Mouse (Mus musculus) bone marrow macrophage, adult 2 months (primary cell): Measurements from ENCODE around the gene Taf6l. TPM values are rescaled to one million over a fixed set of nuclear protein-coding genes. Genes with fewer than 3 reads are reported as not detected.

Source experiments
- H3K27ac ChIP-seq: 2 replicates; pipeline ENCODE4 v1.5.1; 2012; ENCODE audit warnings: low read depth, low read length; ENCODE audit not compliant: insufficient read depth
- H3K4me1 ChIP-seq: 2 replicates; pipeline ENCODE4 v1.6.1; 2012; ENCODE audit warnings: low read length; ENCODE audit not compliant: control insufficient read depth, insufficient read depth
- H3K4me3 ChIP-seq: 2 replicates; pipeline ENCODE4 v1.5.1; 2012; ENCODE audit warnings: mild to moderate bottlenecking, low read length, moderate library complexity; ENCODE audit not compliant: insufficient read depth
- CTCF ChIP-seq: IDR thresholded peaks from 2 replicates; pipeline ENCODE4 v1.5.1; 2012; ENCODE audit warnings: low read depth, mild to moderate bottlenecking, low read length, moderate library complexity
- POLR2A ChIP-seq: IDR thresholded peaks from 2 replicates; pipeline ENCODE4 v1.6.1; 2012; ENCODE audit warnings: mild to moderate bottlenecking, low read depth, low read length, borderline replicate concordance
- polyA plus RNA-seq: library from polyadenylated mRNA; stranded (reverse); fragments of >200 nt; gene quantifications from 2 replicates; pipeline ENCODE4 v1.2.4, GENCODE M21; 2012; ENCODE audit not compliant: missing spikeins, insufficient read depth, insufficient read length

The Taf6l gene
- polyA plus RNA-seq, 1 experiment = 18.1 TPM

DNA sequence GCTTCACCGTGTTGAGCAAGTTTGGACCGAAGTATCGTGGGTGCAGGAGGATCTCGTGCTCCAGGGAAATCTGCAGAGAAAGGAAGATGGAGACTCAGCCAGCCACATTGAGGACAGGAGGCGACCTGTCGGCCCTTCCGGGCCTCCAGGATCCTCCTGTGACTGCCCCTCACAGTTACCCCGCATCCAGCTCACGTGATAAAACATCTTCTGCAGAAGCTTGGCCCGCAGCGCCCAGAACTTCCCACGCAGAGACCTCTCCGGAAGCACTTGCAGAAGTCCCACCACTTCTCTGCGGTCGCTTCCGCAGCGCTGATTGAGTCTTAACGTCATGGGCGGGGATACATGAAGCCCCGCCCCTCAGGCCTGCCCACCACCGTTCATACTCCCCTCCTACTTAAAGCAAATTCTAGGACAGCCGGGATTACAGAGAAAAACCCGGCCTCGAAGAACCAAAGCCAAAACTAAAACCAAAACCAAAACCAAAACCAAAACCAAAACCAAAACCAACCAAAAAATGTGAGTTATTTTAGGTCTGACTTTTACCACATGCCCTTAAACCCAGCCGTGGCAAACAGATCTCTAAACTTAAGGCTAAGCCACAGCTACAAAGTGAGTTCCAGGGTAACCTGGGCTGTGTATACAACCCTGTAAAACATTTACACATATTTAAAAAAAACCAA, 12.2 kb upstream of the Taf6l start, which contains the start of gene Polr2g:
Gene Polr2g, minus strand, starts transcription at position 314 of the 683 bp plus-strand sequence.
- peaks cover 16% of the 10 kb centered on the region for H3K4me1 ChIP-seq
- H3K27ac ChIP-seq = peak within 1 kb of the TSS; percentile 63
- TF ChIP-seq CTCF (no peak), POLR2A (peak; percentile 35; the same call in 1 of the 2 replicates)
- H3K4me3 ChIP-seq = peak within 1 kb of the TSS; percentile 90

DNA sequence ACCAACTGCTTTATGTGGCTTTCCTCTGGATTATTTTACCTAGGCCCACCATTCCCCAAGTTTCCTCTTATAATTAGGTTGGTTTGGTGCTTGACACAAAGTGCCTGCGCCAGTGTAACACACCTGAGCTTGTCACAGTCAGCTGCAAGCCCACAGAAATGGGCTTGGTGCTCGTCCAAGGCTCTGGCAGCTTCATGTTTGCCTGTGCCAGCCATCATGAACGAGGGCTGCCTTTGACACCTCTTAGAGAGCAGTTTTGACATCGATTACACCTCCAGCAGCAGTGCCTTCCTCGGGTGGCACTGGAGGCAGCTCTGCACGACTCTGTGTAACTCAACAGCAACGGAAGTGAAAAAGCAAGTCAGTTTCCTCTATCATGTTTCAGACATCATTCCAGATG, 4.0 kb upstream of the Taf6l start:
- Histone ChIP-seq H3K4me3 (no peak overlapping the region), H3K27ac (no peak overlapping the region), H3K4me1 (peaks cover 3% of the 10 kb centered on the region)
- TF ChIP-seq CTCF (no peak), POLR2A (no peak)

DNA sequence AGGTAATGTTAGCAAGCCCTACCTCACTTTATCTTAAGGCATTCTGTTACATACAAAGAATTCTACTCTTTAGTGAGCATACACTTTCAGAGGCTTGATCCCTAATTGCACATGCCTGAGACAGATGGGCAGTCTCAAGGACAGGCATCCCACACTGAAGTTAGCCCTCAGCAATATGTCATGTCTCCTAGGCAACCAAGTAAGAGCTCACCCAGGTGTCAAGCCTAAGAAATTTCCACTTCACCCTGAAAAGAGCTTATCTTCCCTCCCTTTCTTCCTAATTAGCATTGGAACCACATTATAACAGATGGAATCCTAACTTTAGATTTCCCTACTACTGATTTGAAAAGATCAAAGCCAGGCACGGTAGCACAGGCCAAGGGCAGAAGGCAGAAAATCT, 3.0 kb upstream of the Taf6l start:
- Histone ChIP-seq H3K27ac (no peak overlapping the region), H3K4me3 (no peak overlapping the region), H3K4me1 (peaks cover 5% of the 10 kb centered on the region)
- TF ChIP-seq CTCF (no peak), POLR2A (no peak)

DNA sequence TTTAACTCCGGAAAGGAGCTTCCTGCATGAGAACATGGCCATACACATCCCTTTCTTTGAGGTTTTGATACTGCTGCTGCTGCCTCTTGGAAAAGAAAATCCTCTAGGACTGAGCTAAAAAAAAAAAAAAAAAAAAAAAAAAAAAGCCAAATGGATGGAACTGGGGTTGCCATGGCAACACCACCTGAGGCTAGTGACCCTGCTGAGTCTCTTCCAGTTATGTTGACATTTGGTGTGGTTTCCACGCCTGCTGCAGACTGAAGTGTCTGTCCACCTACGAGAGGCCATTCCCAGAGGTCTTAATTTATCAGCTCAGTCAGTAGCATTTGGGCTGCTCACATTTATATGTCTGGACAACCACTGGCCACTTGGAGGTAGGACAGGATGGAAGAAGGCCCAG, 2.3 kb upstream of the Taf6l start:
- TF ChIP-seq POLR2A (no peak), CTCF (no peak)
- H3K4me3 ChIP-seq = no peak overlapping the region
- peaks cover 5% of the 10 kb centered on the region for H3K4me1 ChIP-seq
- H3K27ac ChIP-seq = no peak overlapping the region

DNA sequence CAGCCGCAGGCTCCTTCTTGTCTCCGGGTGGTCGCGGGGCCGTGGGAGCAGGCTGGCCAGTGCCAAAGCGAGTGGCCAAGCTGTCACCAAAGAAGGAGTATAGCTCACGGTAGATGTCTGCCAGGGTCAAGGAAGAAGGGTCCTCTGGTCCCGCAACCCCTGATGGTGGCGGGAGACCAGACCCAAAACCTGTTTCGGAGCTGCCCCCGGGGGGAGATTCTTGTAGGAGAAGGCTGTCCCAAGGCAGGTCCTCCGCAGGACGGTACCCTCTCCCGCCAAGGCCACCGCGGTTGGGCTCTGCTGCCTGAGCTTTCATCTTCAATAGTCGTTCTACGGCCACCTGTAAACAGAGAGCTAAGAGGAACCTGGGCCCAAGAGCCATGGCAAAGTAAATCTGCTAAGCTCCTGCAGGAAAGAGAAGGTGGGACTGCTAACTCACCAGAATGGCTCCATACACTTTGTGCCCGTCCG, 11.2 kb downstream of the Taf6l start:
- Histone ChIP-seq H3K4me3 (peak overlapping the region; percentile 86), H3K4me1 (peaks cover 21% of the 10 kb centered on the region), H3K27ac (peak overlapping the region; percentile 83)
- TF ChIP-seq CTCF (no peak), POLR2A (no peak)

DNA sequence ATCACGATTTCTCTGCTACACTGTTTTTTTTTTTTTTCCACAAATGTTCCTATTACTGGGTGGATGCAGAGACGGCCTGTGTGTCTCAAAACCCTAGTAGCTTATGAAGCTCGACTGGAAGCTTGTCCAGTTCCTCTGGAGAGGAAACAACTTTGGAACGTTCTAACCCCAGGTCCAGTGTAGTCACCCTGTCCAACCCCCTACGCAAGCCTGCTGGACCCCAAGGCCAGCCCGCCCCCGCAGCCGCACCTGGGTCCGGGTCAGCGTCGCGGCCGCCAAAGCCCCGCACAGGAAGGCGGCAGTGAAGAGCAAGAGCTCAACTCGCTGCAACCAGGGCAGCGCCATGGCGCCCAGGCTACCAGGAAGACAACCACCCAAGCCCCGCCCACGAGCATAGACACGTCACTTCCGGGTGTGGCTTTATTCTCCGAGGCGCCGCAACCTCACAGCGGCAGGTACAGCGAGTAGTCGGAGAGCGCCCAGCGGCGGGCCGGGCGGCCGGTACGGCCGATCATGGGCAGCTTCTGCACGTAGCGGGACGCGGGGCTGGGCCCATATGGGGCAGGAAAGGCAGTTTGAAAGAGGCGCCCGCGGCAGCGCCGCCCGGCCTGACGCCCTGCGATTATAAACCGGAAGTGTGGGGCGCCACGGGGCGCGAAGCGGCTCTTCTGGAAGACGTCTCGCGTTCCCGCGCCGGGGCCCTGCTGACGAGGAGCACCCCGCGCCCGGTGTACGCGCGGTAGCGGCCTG, 12.0 kb downstream of the Taf6l start, which contains the start of gene Tmem179b:
Gene Tmem179b, minus strand, starts transcription at position 382 of the 750 bp plus-strand sequence.
- TF ChIP-seq CTCF = no peak
- TF ChIP-seq POLR2A = peak; percentile 86; the same call in 1 of the 2 replicates
- Histone ChIP-seq H3K4me3 (peak within 1 kb of the TSS; percentile 86), H3K4me1 (peaks cover 21% of the 10 kb centered on the region), H3K27ac (peak within 1 kb of the TSS; percentile 83)

DNA sequence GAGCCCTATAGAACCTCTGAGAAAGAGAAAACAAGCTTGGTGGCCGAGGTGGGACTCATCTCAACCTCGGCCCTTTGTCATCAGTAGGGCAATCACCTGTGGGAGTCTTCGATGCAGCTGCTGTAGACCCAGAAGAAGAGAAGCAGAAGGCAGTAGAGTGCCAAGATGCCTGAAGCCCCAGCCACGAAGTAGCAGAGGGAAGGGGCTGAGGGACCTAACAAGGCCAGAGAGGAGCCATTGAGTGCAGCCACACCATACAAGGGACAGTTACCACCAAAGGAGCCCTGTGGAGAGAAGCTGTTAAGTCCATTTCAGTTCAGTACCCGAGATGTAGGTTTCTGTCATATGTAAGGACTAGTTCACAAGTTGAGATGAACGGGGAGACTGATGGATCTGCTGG, 12.8 kb downstream of the Taf6l start:
- no peak for TF ChIP-seq POLR2A
- TF ChIP-seq CTCF = no peak

DNA sequence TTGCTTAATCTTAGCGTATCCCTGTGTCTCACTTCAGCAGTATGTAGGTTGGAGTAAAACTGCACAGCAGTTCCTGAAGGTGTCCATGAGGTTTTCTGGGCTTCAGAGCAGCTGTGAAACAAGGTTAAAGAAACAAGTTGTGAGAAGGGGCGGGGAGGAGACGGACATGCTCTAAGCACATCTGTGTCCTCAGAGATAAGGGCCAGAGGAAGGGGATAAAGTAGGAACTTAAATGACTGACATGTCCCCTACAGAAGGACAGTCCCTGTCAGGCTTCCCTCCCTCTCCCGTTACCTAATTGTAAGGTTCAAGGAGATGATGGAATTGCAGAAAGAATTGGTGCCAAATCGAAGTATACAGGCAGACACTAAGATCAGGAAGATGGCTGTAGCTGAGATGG, 13.2 kb downstream of the Taf6l start:
- Histone ChIP-seq H3K27ac (no peak overlapping the region), H3K4me1 (peaks cover 21% of the 10 kb centered on the region), H3K4me3 (peak overlapping the region; percentile 86)
- TF ChIP-seq POLR2A = no peak
- no peak for TF ChIP-seq CTCF

More for the DNA sequence above, 12.8 kb downstream of the Taf6l start:
- H3K4me1 ChIP-seq = peaks cover 21% of the 10 kb centered on the region
- H3K4me3 ChIP-seq = peak overlapping the region; percentile 86
- 0 out of 2 replicates have a peak overlapping the region, but pooled peaks have one; percentile 1 for H3K27ac ChIP-seq

DNA sequence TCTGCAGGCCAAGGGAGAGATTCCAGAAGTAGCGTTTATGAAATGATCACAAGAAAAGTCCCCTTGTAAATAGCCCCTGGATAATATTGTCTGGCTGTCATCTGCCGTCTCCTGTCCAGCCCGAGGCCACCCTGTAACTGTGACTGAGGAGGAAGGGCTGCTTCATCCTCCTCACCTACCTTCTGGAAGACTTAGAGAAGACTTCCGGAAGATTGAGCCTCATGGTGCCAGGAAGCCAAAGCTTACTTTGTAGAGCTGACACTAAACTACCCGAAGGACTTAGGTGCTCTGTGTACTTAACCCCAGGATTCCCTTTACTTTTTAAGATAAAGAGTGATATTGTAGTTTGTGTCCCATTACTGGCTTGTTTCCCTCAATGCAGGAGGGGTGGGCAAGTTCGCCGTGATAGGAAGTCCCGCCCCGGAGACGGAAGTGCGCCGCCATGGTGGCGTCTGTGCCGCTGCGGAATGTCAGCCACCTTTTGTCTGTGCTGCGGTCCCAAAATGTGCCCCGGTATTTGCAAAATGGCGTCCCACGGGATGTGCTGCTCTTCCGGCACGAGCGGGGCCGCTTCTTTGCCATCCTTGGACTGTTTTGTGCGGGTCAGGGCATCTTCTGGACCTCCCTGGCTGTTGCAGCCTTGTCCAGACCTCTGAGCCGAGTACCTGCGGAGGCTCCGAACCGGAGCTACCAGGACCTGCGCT, 15.5 kb downstream of the Taf6l start, which contains the start of gene Tmem223:
Gene Tmem223, plus strand, starts transcription at position 430 of the 704 bp plus-strand sequence.
- Histone ChIP-seq H3K4me3 (peak within 1 kb of the TSS; percentile 79), H3K27ac (peak within 1 kb of the TSS; percentile 32), H3K4me1 (peaks cover 21% of the 10 kb centered on the region)
- TF ChIP-seq POLR2A = 0 out of 2 replicates have a peak, but pooled peaks have one; percentile 79
- TF ChIP-seq CTCF = no peak
